Mouse (Mus musculus) heart, embryonic 13.5 days (tissue): ENCODE measurements around the gene Hist1h2bl. TPM values are rescaled to one million over a fixed set of nuclear protein-coding genes. Genes with fewer than 3 reads are reported as not detected.

ENCODE experiments used
- ATAC-seq: fragments of 200-750 bp; cut with Nextera tagmentation; 2 replicates; pipeline ENCODE4 v1.8.0; 2017; ENCODE audit warnings: moderate TSS enrichment; ENCODE audit not compliant: insufficient number of reproducible peaks, low FRiP score, low TSS enrichment; ENCODE audit errors: extremely low read depth
- H3K27ac ChIP-seq: fragments of 300-500 bp; sonication (generic); replicated peaks from 2 replicates; pipeline ENCODE4 v1.5.1; 2015; ENCODE audit warnings: moderate library complexity, mild to moderate bottlenecking, inconsistent platforms
- H3K27me3 ChIP-seq: fragments of 300-500 bp; sonication (generic); replicated peaks from 2 replicates; pipeline ENCODE4 v1.6.1; 2015; ENCODE audit warnings: mild to moderate bottlenecking, inconsistent platforms
- H3K36me3 ChIP-seq: fragments of 300-500 bp; sonication (generic); 2 replicates; pipeline ENCODE4 v1.6.1; 2015; ENCODE audit warnings: mild to moderate bottlenecking, inconsistent platforms
- H3K4me1 ChIP-seq: fragments of 300-500 bp; sonication (generic); 2 replicates; pipeline ENCODE4 v1.6.1; 2015; ENCODE audit warnings: inconsistent platforms
- H3K4me2 ChIP-seq: fragments of 300-500 bp; sonication (generic); 2 replicates; pipeline ENCODE4 v1.6.1; 2015; ENCODE audit warnings: inconsistent platforms, mild to moderate bottlenecking, moderate library complexity
- H3K4me3 ChIP-seq: fragments of 300-500 bp; sonication (generic); 2 replicates; pipeline ENCODE4 v1.5.1; 2015; ENCODE audit warnings: moderate library complexity, mild to moderate bottlenecking, inconsistent platforms
- H3K9ac ChIP-seq: fragments of 300-500 bp; sonication (generic); 2 replicates; pipeline ENCODE4 v1.6.1; 2015; ENCODE audit warnings: inconsistent platforms, mild to moderate bottlenecking, moderate library complexity
- H3K9me3 ChIP-seq: fragments of 300-500 bp; sonication (generic); 2 replicates; pipeline ENCODE4 v1.6.1; 2016; ENCODE audit warnings: inconsistent platforms
- WGBS: fragments of 180-500 bp; shearing (Covaris S2); methylation state at CpG from one replicate; pipeline ENCODE4 v1.1.7; 2015; ENCODE audit warnings: mixed read lengths; 5-methylcytosine and 5-hydroxymethylcytosine counted together
- microRNA-seq: library from miRNA; unstranded; fragments of <30 nt; microRNA quantifications from one replicate; pipeline ENCODE4, GENCODE M21; 2016
- polyA plus RNA-seq: library from polyadenylated mRNA; unstranded; fragments of >200 nt; fragmentation: Nextera tagmentation; extraction: Ambion mirVana; gene quantifications from 2 replicates; pipeline ENCODE4 v1.2.1, GENCODE M21; 2015

Gene Hist1h2bl
- polyA plus RNA-seq, 1 experiment from 2014 or later = 1.9 TPM

- H3K4me3 ChIP-seq = peak overlapping the region; percentile 76
- under 1% methylated on average over 32 of the region's 32 CpGs for WGBS
- H3K36me3 ChIP-seq = no peaks in the 10 kb centered on the region
- H3K9me3 ChIP-seq = no peaks in the 10 kb centered on the region
- no peaks in the 10 kb centered on the region for H3K27me3 ChIP-seq
- peaks cover 12% of the 10 kb centered on the region for H3K4me1 ChIP-seq
- H3K9ac ChIP-seq = peak overlapping the region; percentile 83
- peak overlapping the region; percentile 89 for H3K27ac ChIP-seq
- peak overlapping the region; percentile 79 for H3K4me2 ChIP-seq
- peak; percentile 64 for ATAC-seq
Observed at GRCm38 (mm10) chr13:21710031-21710711, 5.8 kb downstream of the Hist1h2bl start.

GRCm38 (mm10) chr13:21706669-21707068 lies 9.3 kb downstream of the Hist1h2bl start:
- Histone ChIP-seq H3K4me1 (peaks cover 5% of the 10 kb centered on the region; the same call in 1 of the 2 replicates), H3K27ac (no peak overlapping the region), H3K9me3 (no peaks in the 10 kb centered on the region), H3K36me3 (no peaks in the 10 kb centered on the region), H3K27me3 (no peaks in the 10 kb centered on the region; the same call in 1 of the 2 replicates), H3K9ac (no peak overlapping the region), H3K4me2 (no peak overlapping the region), H3K4me3 (no peak overlapping the region)
- ATAC-seq = no peak
- 68% methylated on average over 4 of the region's 4 CpGs for WGBS

- Histone ChIP-seq H3K4me1 (no peaks in the 10 kb centered on the region), H3K4me2 (no peak within 1 kb of the TSS), H3K4me3 (no peak within 1 kb of the TSS), H3K9ac (no peak within 1 kb of the TSS), H3K36me3 (no peaks in the 10 kb centered on the region), H3K9me3 (no peaks in the 10 kb centered on the region), H3K27ac (no peak within 1 kb of the TSS), H3K27me3 (no peaks in the 10 kb centered on the region; the same call in 1 of the 2 replicates)
- ATAC-seq = no peak
Observed at GRCm38 (mm10) chr13:21697811-21698210, 18.1 kb downstream of the Hist1h2bl start, which contains the start of gene Olfr1359. Olfr1359 (plus strand) TSS chr13:21698111.

GRCm38 (mm10) chr13:21677305-21677704 lies 38.6 kb downstream of the Hist1h2bl start, which contains the start of gene Olfr1360:
Olfr1360 (minus strand) TSS chr13:21677405.
- Histone ChIP-seq H3K27me3 (no peaks in the 10 kb centered on the region), H3K27ac (no peak within 1 kb of the TSS), H3K36me3 (no peaks in the 10 kb centered on the region), H3K4me2 (no peak within 1 kb of the TSS), H3K4me1 (no peaks in the 10 kb centered on the region), H3K9ac (no peak within 1 kb of the TSS), H3K9me3 (no peaks in the 10 kb centered on the region), H3K4me3 (no peak within 1 kb of the TSS)
- WGBS = 69% methylated on average over 2 of the region's 2 CpGs
- ATAC-seq = no peak

Small RNAs within 50 kb of the gene (microRNA-seq; reads per million reads assigned to microRNA genes)
- gene Gm44357 = not detected
- not detected for gene Gm44367
- not detected for gene Gm44454

Other genes starting within 250 kb of the Hist1h2bl start
- gene Nkapl, start 247.6 kb downstream of the Hist1h2bl start, polyA plus RNA-seq = 2.0 and 2.1 TPM in 2 replicates
- gene Zkscan4, start 237.2 kb downstream of the Hist1h2bl start, polyA plus RNA-seq = 1.4 and 2.0 TPM in 2 replicates
- gene Gm10065, start 236.7 kb downstream of the Hist1h2bl start, polyA plus RNA-seq = not detected in 2 replicates
- 0.45 and 0.87 TPM in 2 replicates for gene AK157302, start 220.9 kb downstream of the Hist1h2bl start, polyA plus RNA-seq
- 14.7 and 20.9 TPM in 2 replicates for gene Gm11273, start 214.7 kb downstream of the Hist1h2bl start, polyA plus RNA-seq
- gene Zkscan8, start 185.0 kb downstream of the Hist1h2bl start, polyA plus RNA-seq = 3.8 and 4.8 TPM in 2 replicates
- not detected in 2 replicates for gene Olfr1366, start 173.3 kb downstream of the Hist1h2bl start, polyA plus RNA-seq
- not detected in 2 replicates for gene Olfr1535, start 156.2 kb downstream of the Hist1h2bl start, polyA plus RNA-seq
- not detected in 2 replicates for gene Olfr1364, start 134.4 kb downstream of the Hist1h2bl start, polyA plus RNA-seq
- not detected in 2 replicates for gene Olfr1362, start 102.1 kb downstream of the Hist1h2bl start, polyA plus RNA-seq
- gene Olfr11, start 73.6 kb downstream of the Hist1h2bl start, polyA plus RNA-seq = not detected in 2 replicates
- gene Olfr1361, start 52.8 kb downstream of the Hist1h2bl start, polyA plus RNA-seq = not detected in 2 replicates
- not detected in 2 replicates for gene Olfr1360, start 38.7 kb downstream of the Hist1h2bl start, polyA plus RNA-seq
- not detected in 2 replicates for gene Olfr1359, start 18.0 kb downstream of the Hist1h2bl start, polyA plus RNA-seq
- gene Hist1h2ai, start 279 bp upstream of the Hist1h2bl start, polyA plus RNA-seq = 9.8 and 10.5 TPM in 2 replicates
- gene Hist1h3h, start 1.5 kb upstream of the Hist1h2bl start, polyA plus RNA-seq = 0.62 and 2.3 TPM in 2 replicates
- gene Hist1h2bm, start 5.9 kb upstream of the Hist1h2bl start, polyA plus RNA-seq = 1.5 TPM in 2 replicates
- 0.45 and 0.96 TPM in 2 replicates for gene Hist1h4j, start 18.9 kb upstream of the Hist1h2bl start, polyA plus RNA-seq
- 1.3 TPM in 1 of 2 replicates, not detected in the other for gene Hist1h4k, start 34.4 kb upstream of the Hist1h2bl start, polyA plus RNA-seq
- 9.5 and 15.8 TPM in 2 replicates for gene Hist1h2ak, start 37.7 kb upstream of the Hist1h2bl start, polyA plus RNA-seq
- gene Hist1h2bn, start 38.0 kb upstream of the Hist1h2bl start, polyA plus RNA-seq = 1.4 and 3.5 TPM in 2 replicates
- gene Hist1h1b, start 64.5 kb upstream of the Hist1h2bl start, polyA plus RNA-seq = 13.1 and 13.2 TPM in 2 replicates
- 63.6 and 66.6 TPM in 2 replicates for gene Hist1h3i, start 67.2 kb upstream of the Hist1h2bl start, polyA plus RNA-seq
- 1.2 and 6.6 TPM in 2 replicates for gene Hist1h2an, start 71.1 kb upstream of the Hist1h2bl start, polyA plus RNA-seq
- gene Hist1h2bp, start 71.3 kb upstream of the Hist1h2bl start, polyA plus RNA-seq = 0.37 and 0.49 TPM in 2 replicates
- gene Hist1h2bq, start 94.1 kb upstream of the Hist1h2bl start, polyA plus RNA-seq = 8.4 and 10.2 TPM in 2 replicates
- gene Hist1h2ao, start 94.3 kb upstream of the Hist1h2bl start, polyA plus RNA-seq = not detected in 2 replicates
- not detected in 2 replicates for gene Hist1h4m, start 95.6 kb upstream of the Hist1h2bl start, polyA plus RNA-seq
- gene Hist1h4n, start 116.1 kb upstream of the Hist1h2bl start, polyA plus RNA-seq = 11.2 and 15.6 TPM in 2 replicates
- gene Hist1h2ap, start 117.4 kb upstream of the Hist1h2bl start, polyA plus RNA-seq = 1,655 and 1,669 TPM in 2 replicates
- gene Hist1h2br, start 117.6 kb upstream of the Hist1h2bl start, polyA plus RNA-seq = 9.2 and 10.8 TPM in 2 replicates
- gene Zfp184, start 229.0 kb upstream of the Hist1h2bl start, polyA plus RNA-seq = 5.2 and 6.3 TPM in 2 replicates